Mouse (Mus musculus): ENCODE data around the gene Smad6.

- TF ChIP-seq CTCF (IDR thresholded peaks at IDR 0.05) = peak; percentile 96
- TF ChIP-seq EP300 (IDR thresholded peaks at IDR 0.05) = no peak
Measured at GRCm38 (mm10) chr9:63956052-63956451, 65.8 kb downstream of the Smad6 start.

Data from lung, postnatal 0 days (tissue).